Mouse (Mus musculus) stomach, postnatal 0 days (tissue): ENCODE measurements at regions not wholly inside any gene's neighbourhood (a gene's known extent, or its start where the extent isn't known, plus 50 kb on each side); places are given as distances from the start of the nearest gene placed in this dataset.

Experiments
- CTCF ChIP-seq: IDR thresholded peaks from 2 replicates; pipeline ENCODE4 v1.5.1; 2016; ENCODE audit warnings: antibody characterized with exemption, low read depth, mild to moderate bottlenecking, moderate library complexity
- EP300 ChIP-seq: optimal IDR thresholded peaks from 2 replicates; pipeline ENCODE3; 2016; ENCODE audit warnings: antibody characterized with exemption

GRCm38 (mm10) chr15:94208476-94208875, 256.7 kb downstream of the Adamts20 start:
- TF ChIP-seq CTCF (no peak), EP300 (no peak)
